Mouse (Mus musculus) kidney, postnatal 36 days (tissue): ENCODE measurements at regions not wholly inside any gene's neighbourhood (a gene's known extent, or its start where the extent isn't known, plus 50 kb on each side); places are given as distances from the start of the nearest gene placed in this dataset.

ENCODE experiments used
- DNase-seq, 2 experiments: peaks; one replicate each; pipeline ENCODE4 v3.0.0; 2021 to 2022; ENCODE audit warnings: mixed read lengths in 2 of 2

DNA sequence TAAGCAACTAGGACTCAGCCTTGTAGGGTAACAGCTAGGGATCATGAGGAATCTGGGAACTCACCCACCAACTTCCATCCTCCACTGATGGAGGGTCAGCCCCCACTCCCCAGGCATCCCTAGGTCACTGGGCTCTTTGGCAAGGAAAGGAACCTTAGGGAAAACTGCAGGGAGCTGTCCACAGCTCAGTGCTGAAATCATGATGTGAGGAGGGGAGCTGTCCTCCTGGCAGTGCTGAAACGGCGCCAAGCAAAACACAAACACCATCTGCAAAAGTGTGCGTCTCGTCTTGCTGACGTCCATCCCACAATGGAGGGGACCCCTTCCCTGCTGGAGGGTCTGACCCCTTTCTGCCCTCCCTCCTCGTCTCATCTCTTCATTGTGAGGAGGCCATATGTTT lies 68.6 kb upstream of the Rph3a start:
- DNase-seq = peak; percentile 42 to 87

DNA sequence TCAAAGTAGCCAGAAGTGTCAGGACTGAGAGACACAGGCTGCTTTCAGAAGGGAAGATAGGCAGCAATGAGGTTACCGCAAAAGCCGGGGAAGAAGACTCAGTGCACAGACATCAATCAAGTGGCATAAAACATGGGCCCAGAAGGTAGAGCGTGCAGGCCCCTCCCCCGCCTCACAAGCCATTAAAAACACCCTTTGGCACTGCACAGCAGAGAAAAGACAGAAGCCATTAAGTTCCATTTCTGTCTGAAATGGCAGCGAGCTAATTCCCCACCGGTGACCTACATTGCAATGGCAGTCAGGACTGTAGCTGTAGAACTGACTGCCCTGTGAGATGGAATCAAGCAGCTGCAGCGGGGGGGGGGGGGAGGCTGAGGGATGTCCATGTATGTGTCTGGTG lies 66.8 kb upstream of the Rph3a start:
- no peak for DNase-seq

DNA sequence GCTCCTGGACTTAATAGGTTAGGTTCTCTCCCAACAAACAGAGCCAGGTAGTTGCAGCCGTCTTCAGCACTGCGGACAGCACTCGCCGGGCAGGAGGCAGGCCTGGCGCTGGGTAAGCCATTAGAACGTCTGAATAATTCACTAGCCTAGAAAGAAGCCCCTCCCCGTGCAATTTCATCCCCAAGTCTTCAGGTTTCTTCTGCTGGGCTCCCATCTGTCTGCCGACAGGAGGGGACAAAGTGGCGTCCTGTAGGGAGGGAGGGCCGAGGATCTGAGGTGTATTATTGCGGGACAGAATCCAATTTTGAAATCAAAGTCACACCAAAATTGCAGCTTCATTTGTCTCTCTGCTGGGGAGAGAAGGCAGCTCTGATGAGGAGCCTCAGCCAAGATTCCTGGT lies 58.9 kb upstream of the Rph3a start:
- DNase-seq = peak; percentile 2 to 64

DNA sequence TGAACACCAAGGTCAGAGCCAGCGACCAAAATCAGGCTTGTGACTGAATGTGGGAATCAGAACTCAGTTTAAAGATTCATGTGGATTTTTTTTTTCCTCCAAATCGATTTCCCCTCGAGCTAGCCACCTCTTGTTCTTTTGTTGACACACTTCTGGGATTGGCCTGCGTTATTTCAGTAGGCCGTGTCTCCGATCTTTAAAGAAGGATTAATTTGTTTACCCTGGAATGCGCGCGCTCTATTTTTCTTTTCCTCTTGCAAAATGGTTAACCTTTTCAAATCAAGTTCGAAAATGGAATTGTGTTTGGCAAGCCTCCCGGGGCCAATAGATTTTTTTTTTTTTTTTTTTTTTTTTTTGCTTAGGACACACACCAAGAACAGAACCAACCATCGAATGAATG lies 54.8 kb upstream of the Rph3a start:
- no peak for DNase-seq

DNA sequence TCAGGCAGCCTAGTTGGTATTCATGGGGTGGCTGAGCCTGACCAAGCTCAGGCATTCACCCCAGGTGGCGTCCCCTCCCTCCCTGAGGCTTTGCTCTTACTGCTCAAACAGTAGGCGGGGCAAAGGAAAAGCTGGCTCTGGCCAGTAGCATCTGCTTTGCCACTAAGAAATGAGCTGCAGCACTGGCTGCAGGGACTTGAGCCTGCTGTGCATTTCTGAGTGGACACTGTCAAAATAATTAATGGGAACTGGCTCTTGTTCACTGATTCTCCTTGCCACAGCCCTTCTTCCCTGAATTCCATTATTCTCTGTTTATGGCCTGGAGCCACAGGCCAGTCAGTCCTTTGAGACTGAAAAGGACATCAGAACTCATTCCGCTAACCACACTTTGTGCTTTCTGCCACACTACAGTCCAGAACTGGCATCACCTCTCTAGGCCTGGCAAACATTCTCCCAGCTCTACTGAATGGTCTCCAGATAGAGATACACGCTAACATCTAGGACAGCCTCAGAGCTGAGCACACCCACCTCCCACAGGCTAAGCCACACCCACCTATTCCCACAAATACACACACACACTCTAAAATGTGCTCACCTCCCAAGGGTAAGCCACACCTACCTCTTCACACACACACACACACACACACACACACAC lies 53.2 kb upstream of the Rph3a start:
- peak; percentile 5 for DNase-seq

DNA sequence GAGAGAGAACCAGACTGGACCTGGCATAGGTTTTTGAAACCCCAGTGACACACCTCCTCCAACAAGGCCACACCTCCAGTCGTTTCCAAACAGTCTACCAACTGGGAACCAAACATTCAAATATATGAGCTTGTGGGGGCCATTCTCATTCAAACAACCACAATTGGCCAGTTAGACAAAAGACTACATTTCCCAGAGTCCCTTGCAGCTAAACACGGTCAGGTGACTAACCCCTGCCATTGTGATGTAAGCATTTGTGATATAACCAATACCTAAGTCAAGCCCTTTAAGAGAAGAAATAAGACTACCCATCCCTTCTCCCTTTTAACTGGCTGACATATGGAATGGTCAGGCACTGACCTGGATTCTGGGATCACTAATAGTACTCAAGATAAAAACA lies 51.8 kb upstream of the Rph3a start:
- no peak for DNase-seq
